Mouse (Mus musculus) liver, embryonic 16.5 days (tissue): ENCODE data around the gene St8sia1. TPM values are rescaled to one million over a fixed set of nuclear protein-coding genes. Genes with fewer than 3 reads are reported as not detected.

ENCODE experiments used
- ATAC-seq: fragments of 200-750 bp; cut with Nextera tagmentation; 2 replicates; pipeline ENCODE4 v1.8.0; 2017; ENCODE audit warnings: low read depth, mild to moderate bottlenecking, moderate number of reproducible peaks, moderate library complexity
- H3K27ac ChIP-seq: fragments of 300-500 bp; sonication (generic); 2 replicates; pipeline ENCODE4 v1.5.1; 2014; ENCODE audit warnings: mild to moderate bottlenecking, low read length
- H3K27me3 ChIP-seq: fragments of 300-500 bp; sonication (generic); 2 replicates; pipeline ENCODE4 v1.6.1; 2014; ENCODE audit warnings: low read depth, low read length, mixed read lengths; ENCODE audit not compliant: control insufficient read depth, insufficient read depth
- H3K36me3 ChIP-seq: fragments of 300-500 bp; sonication (generic); 2 replicates; pipeline ENCODE4 v1.6.1; 2014; ENCODE audit warnings: mild to moderate bottlenecking; ENCODE audit not compliant: control insufficient read depth, insufficient read depth
- H3K4me1 ChIP-seq: fragments of 300-500 bp; sonication (generic); 2 replicates; pipeline ENCODE4 v1.6.1; 2014; ENCODE audit warnings: low read depth, low read length, mixed read lengths; ENCODE audit not compliant: control insufficient read depth
- H3K4me2 ChIP-seq: fragments of 300-500 bp; sonication (generic); 2 replicates; pipeline ENCODE4 v1.6.1; 2014; ENCODE audit warnings: low read depth, low read length, mixed read lengths
- H3K4me3 ChIP-seq: fragments of 300-500 bp; sonication (generic); 2 replicates; pipeline ENCODE4 v1.5.1; 2014; ENCODE audit warnings: low read depth, mild to moderate bottlenecking, low read length
- H3K9ac ChIP-seq: fragments of 300-500 bp; sonication (generic); 2 replicates; pipeline ENCODE4 v1.6.1; 2014; ENCODE audit warnings: low read depth, low read length
- H3K9me3 ChIP-seq: fragments of 300-500 bp; sonication (generic); replicated peaks from 2 replicates; pipeline ENCODE4 v1.6.1; 2016; ENCODE audit warnings: low read length; ENCODE audit not compliant: control insufficient read depth
- WGBS: fragments of 180-500 bp; shearing (Covaris S2); extraction: QIAGEN DNeasy Blood & Tissue Kit; methylation state at CpG from one replicate; pipeline ENCODE4 v1.1.7; 2014; ENCODE audit not compliant: insufficient replicate concordance; 5-methylcytosine and 5-hydroxymethylcytosine counted together
- polyA plus RNA-seq: library from polyadenylated mRNA; unstranded; fragments of >200 nt; fragmentation: Nextera tagmentation; extraction: Ambion mirVana; gene quantifications from 2 replicates; pipeline ENCODE4 v1.2.1, GENCODE M21; 2015

Gene St8sia1
- polyA plus RNA-seq, 1 experiment from 2014 or later, result 0.05 TPM

- H3K9me3 ChIP-seq, result no peaks in the 10 kb centered on the region
- no peaks in the 10 kb centered on the region for H3K36me3 ChIP-seq
- WGBS, result 60% methylated on average over 4 of the region's 4 CpGs
Measured at GRCm38 (mm10) chr6:142846855-142847254, 117.4 kb downstream of the St8sia1 start.

GRCm38 (mm10) chr6:142845066-142845465 lies 119.2 kb downstream of the St8sia1 start:
- ATAC-seq, result no peak
- no peak overlapping the region for H3K9ac ChIP-seq
- H3K4me1 ChIP-seq, result no peaks in the 10 kb centered on the region
- no peak overlapping the region for H3K27ac ChIP-seq
- H3K9me3 ChIP-seq, result no peaks in the 10 kb centered on the region
- no peak overlapping the region for H3K4me3 ChIP-seq
- no peaks in the 10 kb centered on the region for H3K27me3 ChIP-seq
- no peak overlapping the region for H3K4me2 ChIP-seq
- 63% methylated on average over 4 of the region's 4 CpGs for WGBS
- H3K36me3 ChIP-seq, result no peaks in the 10 kb centered on the region

More at GRCm38 (mm10) chr6:142846855-142847254, 117.4 kb downstream of the St8sia1 start:
- Histone ChIP-seq H3K27me3 (no peaks in the 10 kb centered on the region), H3K9ac (no peak overlapping the region), H3K27ac (no peak overlapping the region), H3K4me2 (no peak overlapping the region), H3K4me3 (no peak overlapping the region), H3K4me1 (no peaks in the 10 kb centered on the region)
- ATAC-seq, result no peak

- WGBS, result 55% methylated on average over 4 of the region's 4 CpGs
Measured at GRCm38 (mm10) chr6:142844061-142844460, 120.2 kb downstream of the St8sia1 start.

GRCm38 (mm10) chr6:142838501-142838900 lies 125.8 kb downstream of the St8sia1 start:
- no peaks in the 10 kb centered on the region for H3K4me1 ChIP-seq
- H3K36me3 ChIP-seq, result no peaks in the 10 kb centered on the region
- H3K27me3 ChIP-seq, result no peaks in the 10 kb centered on the region
- H3K4me2 ChIP-seq, result no peak overlapping the region
- no peak overlapping the region for H3K9ac ChIP-seq
- 64% methylated on average over 1 of the region's 1 CpGs for WGBS
- no peaks in the 10 kb centered on the region for H3K9me3 ChIP-seq
- H3K27ac ChIP-seq, result no peak overlapping the region
- no peak for ATAC-seq
- H3K4me3 ChIP-seq, result no peak overlapping the region

More at GRCm38 (mm10) chr6:142844061-142844460, 120.2 kb downstream of the St8sia1 start:
- H3K9ac ChIP-seq, result no peak overlapping the region
- H3K9me3 ChIP-seq, result no peaks in the 10 kb centered on the region
- no peak for ATAC-seq
- no peak overlapping the region for H3K27ac ChIP-seq
- no peak overlapping the region for H3K4me2 ChIP-seq
- no peaks in the 10 kb centered on the region for H3K4me1 ChIP-seq
- H3K36me3 ChIP-seq, result no peaks in the 10 kb centered on the region
- H3K27me3 ChIP-seq, result no peaks in the 10 kb centered on the region
- no peak overlapping the region for H3K4me3 ChIP-seq

GRCm38 (mm10) chr6:142837326-142837725 lies 126.9 kb downstream of the St8sia1 start:
- Histone ChIP-seq H3K9ac (no peak overlapping the region), H3K4me2 (no peak overlapping the region), H3K36me3 (no peaks in the 10 kb centered on the region), H3K4me1 (no peaks in the 10 kb centered on the region), H3K9me3 (no peaks in the 10 kb centered on the region), H3K27me3 (no peaks in the 10 kb centered on the region), H3K27ac (no peak overlapping the region), H3K4me3 (no peak overlapping the region)
- ATAC-seq, result no peak
- WGBS, result 69% methylated on average over 9 of the region's 9 CpGs

GRCm38 (mm10) chr6:142835726-142836125 lies 128.5 kb downstream of the St8sia1 start:
- Histone ChIP-seq H3K9me3 (no peaks in the 10 kb centered on the region), H3K27me3 (no peaks in the 10 kb centered on the region), H3K4me2 (no peak overlapping the region), H3K4me3 (no peak overlapping the region), H3K27ac (no peak overlapping the region), H3K36me3 (no peaks in the 10 kb centered on the region), H3K9ac (no peak overlapping the region), H3K4me1 (peaks cover 3% of the 10 kb centered on the region; the same call in 1 of the 2 replicates)
- 77% methylated on average over 18 of the region's 18 CpGs for WGBS
- no peak for ATAC-seq

GRCm38 (mm10) chr6:142834911-142835310 lies 129.3 kb downstream of the St8sia1 start:
- H3K9me3 ChIP-seq, result no peaks in the 10 kb centered on the region
- no peak for ATAC-seq
- H3K4me3 ChIP-seq, result no peak overlapping the region
- H3K9ac ChIP-seq, result no peak overlapping the region
- H3K36me3 ChIP-seq, result no peaks in the 10 kb centered on the region
- peaks cover 3% of the 10 kb centered on the region; the same call in 1 of the 2 replicates for H3K4me1 ChIP-seq
- WGBS, result 43% methylated on average over 4 of the region's 4 CpGs
- no peak overlapping the region for H3K4me2 ChIP-seq
- H3K27ac ChIP-seq, result no peak overlapping the region
- no peaks in the 10 kb centered on the region for H3K27me3 ChIP-seq

GRCm38 (mm10) chr6:142831706-142832105 lies 132.5 kb downstream of the St8sia1 start:
- Histone ChIP-seq H3K27me3 (no peaks in the 10 kb centered on the region), H3K4me1 (peaks cover 3% of the 10 kb centered on the region; the same call in 1 of the 2 replicates), H3K36me3 (no peaks in the 10 kb centered on the region), H3K9ac (no peak overlapping the region), H3K4me2 (no peak overlapping the region), H3K4me3 (no peak overlapping the region), H3K9me3 (no peaks in the 10 kb centered on the region), H3K27ac (no peak overlapping the region)
- ATAC-seq, result no peak
- 19% methylated on average over 3 of the region's 3 CpGs for WGBS

- H3K4me2 ChIP-seq, result no peak overlapping the region
- WGBS, result 4% methylated on average over 8 of the region's 8 CpGs
Measured at GRCm38 (mm10) chr6:142831243-142831642, 133.0 kb downstream of the St8sia1 start.

More at GRCm38 (mm10) chr6:142831243-142831642, 133.0 kb downstream of the St8sia1 start:
- H3K4me1 ChIP-seq, result peaks cover 3% of the 10 kb centered on the region; the same call in 1 of the 2 replicates
- H3K4me3 ChIP-seq, result no peak overlapping the region
- H3K27ac ChIP-seq, result no peak overlapping the region
- no peak overlapping the region for H3K9ac ChIP-seq
- ATAC-seq, result peak; percentile 79
- H3K27me3 ChIP-seq, result no peaks in the 10 kb centered on the region
- H3K36me3 ChIP-seq, result no peaks in the 10 kb centered on the region
- no peaks in the 10 kb centered on the region for H3K9me3 ChIP-seq
